ENCODE assay signal across 15 mouse cellular contexts in the genomic region with DNA sequence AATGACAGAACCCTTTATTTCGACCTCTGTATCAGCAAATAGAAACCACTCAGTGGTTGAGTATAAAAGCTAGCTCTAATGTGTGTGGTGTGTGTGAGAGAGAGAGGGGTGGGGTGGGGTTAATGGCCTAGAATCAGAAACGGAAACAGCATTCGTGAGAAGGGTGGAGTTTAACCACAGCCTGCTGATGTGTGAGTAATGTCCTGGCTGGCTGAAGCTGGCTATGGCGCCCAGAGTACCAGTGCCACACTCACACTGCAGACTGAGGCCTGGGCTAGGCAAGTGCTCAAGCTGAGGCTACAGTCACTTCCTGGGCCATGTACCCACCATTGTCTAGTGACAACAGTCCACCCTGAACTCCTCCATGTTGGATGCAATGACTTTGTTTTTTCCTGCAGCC. TPM values are rescaled to one million over a fixed set of nuclear protein-coding genes. Genes with fewer than 3 reads are reported as not detected.
DNase-seq lines count a peak whose midpoint lies in the region; ATAC-seq lines count a peak whose summit lies in the region.
"Had no signal": no experiment of that assay in that cellular context is flagged by ENCODE, and none has a peak within 500 bp of the region (broad histone marks: within the 10 kb centered on the region; RNA-seq: fewer than 3 reads in every experiment).

No protein-coding gene starts in this region.

- peak; percentile 56 to 78 for ATAC-seq in hematopoietic stem cell, adult 5-6 weeks (replicated peaks in 1 of 2; ENCODE audit: insufficient read depth in 1 of 2, low FRiP score in 2 of 2, low TSS enrichment in 1 of 2, low read depth in 1 of 2, poor library complexity in 2 of 2, severe bottlenecking in 2 of 2)
- ATAC-seq in monocyte, adult 5-6 weeks (replicated peaks; ENCODE audit: insufficient number of reproducible peaks, low FRiP score, low TSS enrichment, poor library complexity, severe bottlenecking), result peak; percentile 91
- ATAC-seq: forebrain, embryonic 16.5 days had no signal

- DNase-seq in CD4-positive, CD25-positive, alpha-beta regulatory T cell, adult 2 months (ENCODE audit: low read depth, low spot score), result peak; percentile 22
- peak; percentile 71 for DNase-seq in NIH3T3 (ENCODE audit: low read depth)
- DNase-seq in embryo, embryonic 9.5 days (ENCODE audit: extremely low spot score), result no peak
- DNase-seq in adrenal gland, adult 2 months, result no peak
- DNase-seq in thymus, adult 18-20 months, result no peak
- no peak for DNase-seq in frontal cortex, postnatal 36 days (ENCODE audit: low spot score in 2 of 2)
- DNase-seq: cerebellum, adult 18-20 months; gastrocnemius, postnatal 10 days; heart, postnatal 14 days; kidney, adult 11 months; left cerebral cortex, postnatal 4 days; retina, postnatal 1 day had no signal

RNA-seq across cellular contexts. Expression of a gene that starts 29.6 kb away (rescaled TPM):
- total RNA-seq in hematopoietic stem cell, adult 5-6 weeks (2017), result 0.40 and 1.0 TPM in 2 replicates
- 2.4 to 20.7 TPM (median 10.6 TPM) in 3 replicates for total RNA-seq in monocyte, adult 5-6 weeks (2017)
- total RNA-seq in adrenal gland, adult 2 months (2021), result 1 to 10 TPM; 1.9 to 2.1 TPM
- 4.3 TPM in 2 replicates for polyA plus RNA-seq in adrenal gland, adult 2 months (2012; rRNA removed)

RNA-seq across cellular contexts. Expression of a gene that starts 40.5 kb away (rescaled TPM):
- not detected in 2 replicates for total RNA-seq in hematopoietic stem cell, adult 5-6 weeks (2017)
- total RNA-seq in monocyte, adult 5-6 weeks (2017), result not detected in 3 replicates
- under 1 TPM in 1 of 2 experiments, not detected in 1; 0.31 TPM for total RNA-seq in adrenal gland, adult 2 months (2021)
- 0.29 TPM in 2 replicates for polyA plus RNA-seq in adrenal gland, adult 2 months (2012; rRNA removed)
- polyA plus RNA-seq: forebrain, embryonic 16.5 days had no signal

Comparison
In these comparisons a context has a peak if more than half of its experiments do, and no peak if none do; other contexts are left out.
1. DNase-seq: peak in CD4-positive, CD25-positive, alpha-beta regulatory T cell, adult 2 months (single experiment) and NIH3T3 (single experiment); none in embryo, embryonic 9.5 days (single experiment), adrenal gland, adult 2 months (single experiment), thymus, adult 18-20 months (0 of 2) and frontal cortex, postnatal 36 days (0 of 2).